Mouse (Mus musculus) kidney, postnatal 0 days (tissue): ENCODE measurements around the gene Zyg11a. TPM values are rescaled to one million over a fixed set of nuclear protein-coding genes. Genes with fewer than 3 reads are reported as not detected.

Experiments
- ATAC-seq: fragments of 200-750 bp; cut with Nextera tagmentation; replicated peaks from 2 replicates; pipeline ENCODE4 v1.8.0; 2017; ENCODE audit warnings: low read depth, moderate number of reproducible peaks, moderate TSS enrichment, moderate library complexity; ENCODE audit not compliant: low FRiP score
- DNase-seq: peaks from one replicate; pipeline ENCODE4 v3.0.0-alpha.2; 2016; ENCODE audit warnings: low spot score
- H3K27ac ChIP-seq: fragments of 300-500 bp; sonication (generic); 2 replicates; pipeline ENCODE4 v1.5.1; 2014; ENCODE audit warnings: mild to moderate bottlenecking
- H3K27me3 ChIP-seq: fragments of 300-500 bp; sonication (generic); 2 replicates; pipeline ENCODE4 v1.6.1; 2014; ENCODE audit warnings: low read length, mixed read lengths; ENCODE audit not compliant: insufficient read depth
- H3K36me3 ChIP-seq: fragments of 300-500 bp; sonication (generic); 2 replicates; pipeline ENCODE4 v1.6.1; 2014; ENCODE audit warnings: low read length, mixed read lengths; ENCODE audit not compliant: insufficient read depth
- H3K4me1 ChIP-seq: fragments of 300-500 bp; sonication (generic); replicated peaks from 2 replicates; pipeline ENCODE4 v1.6.1; 2014; ENCODE audit warnings: antibody characterized with exemption, low read length, mixed read lengths; ENCODE audit not compliant: insufficient read depth
- H3K4me2 ChIP-seq: fragments of 300-500 bp; sonication (generic); 2 replicates; pipeline ENCODE4 v1.6.1; 2014; ENCODE audit warnings: mild to moderate bottlenecking, low read length, moderate library complexity, mixed read lengths
- H3K4me3 ChIP-seq: fragments of 300-500 bp; sonication (generic); replicated peaks from 2 replicates; pipeline ENCODE4 v1.5.1; 2014; ENCODE audit warnings: low read depth, low read length
- H3K9ac ChIP-seq: fragments of 300-500 bp; sonication (generic); 2 replicates; pipeline ENCODE4 v1.6.1; 2014; ENCODE audit warnings: low read depth, low read length
- H3K9me3 ChIP-seq: fragments of 300-500 bp; sonication (generic); replicated peaks from 2 replicates; pipeline ENCODE4 v1.6.1; 2016; ENCODE audit warnings: low read length, inconsistent platforms, mixed read lengths
- CTCF ChIP-seq: IDR thresholded peaks from 2 replicates; pipeline ENCODE4 v1.5.1; 2016; ENCODE audit warnings: antibody characterized with exemption, low read depth, mild to moderate bottlenecking, moderate library complexity
- WGBS: fragments of 180-500 bp; shearing (Covaris S2); extraction: QIAGEN DNeasy Blood & Tissue Kit; methylation state at CpG from one replicate; pipeline ENCODE4 v1.1.7; 2014; 5-methylcytosine and 5-hydroxymethylcytosine counted together
- polyA plus RNA-seq: library from polyadenylated mRNA; unstranded; fragments of >200 nt; fragmentation: Nextera tagmentation; extraction: Ambion mirVana; gene quantifications from 2 replicates; pipeline ENCODE4 v1.2.1, GENCODE M21; 2015

Zyg11a gene
- 0.05 TPM in 1 of 2 replicates, not detected in the other for polyA plus RNA-seq

GRCm38 (mm10) chr4:108217332-108218179, at the start of gene Zyg11a:
Gene Zyg11a (minus strand): TSS chr4:108218048.
- TF ChIP-seq CTCF: no peak
- H3K9me3 ChIP-seq: no peaks in the 10 kb centered on the region
- under 1% methylated on average over 87 of the region's 107 CpGs for WGBS
- DNase-seq: peak; percentile 21
- peak; percentile 81 for ATAC-seq
- H3K9ac ChIP-seq: peak within 1 kb of the TSS; percentile 46
- no peak within 1 kb of the TSS for H3K27ac ChIP-seq
- peak within 1 kb of the TSS; percentile 42 for H3K4me3 ChIP-seq
- H3K27me3 ChIP-seq: peaks cover 4% of the 10 kb centered on the region; the same call in 1 of the 2 replicates
- H3K36me3 ChIP-seq: no peaks in the 10 kb centered on the region
- H3K4me2 ChIP-seq: peak within 1 kb of the TSS; percentile 68
- no peaks in the 10 kb centered on the region for H3K4me1 ChIP-seq

DNA sequence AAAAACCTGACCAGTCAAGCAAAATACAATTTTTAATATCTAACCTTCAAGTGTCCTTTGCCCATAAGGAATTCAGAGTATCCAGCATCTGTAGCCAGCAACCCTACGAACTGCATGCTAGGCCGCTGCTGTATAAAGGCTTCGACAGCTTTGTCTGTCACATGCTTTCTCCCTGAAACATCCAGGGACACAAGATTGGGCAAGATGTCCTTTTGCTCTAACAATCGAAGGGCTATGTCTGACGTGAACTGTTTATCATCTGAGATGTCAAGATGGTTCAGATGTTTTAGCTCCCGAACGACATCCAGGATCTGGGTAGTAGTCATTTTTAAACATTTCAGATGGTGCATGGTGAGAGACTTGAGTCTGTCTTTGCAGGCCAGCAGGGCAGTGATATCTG, 47.9 kb upstream of the Zyg11a start:
- Histone ChIP-seq H3K4me3 (no peak overlapping the region), H3K9ac (no peak overlapping the region), H3K27ac (no peak overlapping the region), H3K4me2 (no peak overlapping the region), H3K4me1 (no peaks in the 10 kb centered on the region), H3K27me3 (no peaks in the 10 kb centered on the region), H3K36me3 (peaks cover 12% of the 10 kb centered on the region; the same call in 1 of the 2 replicates), H3K9me3 (no peaks in the 10 kb centered on the region)
- DNase-seq (no peak), ATAC-seq (no peak)
- WGBS: 94% methylated on average over 7 of the region's 7 CpGs
- TF ChIP-seq CTCF: no peak

DNA sequence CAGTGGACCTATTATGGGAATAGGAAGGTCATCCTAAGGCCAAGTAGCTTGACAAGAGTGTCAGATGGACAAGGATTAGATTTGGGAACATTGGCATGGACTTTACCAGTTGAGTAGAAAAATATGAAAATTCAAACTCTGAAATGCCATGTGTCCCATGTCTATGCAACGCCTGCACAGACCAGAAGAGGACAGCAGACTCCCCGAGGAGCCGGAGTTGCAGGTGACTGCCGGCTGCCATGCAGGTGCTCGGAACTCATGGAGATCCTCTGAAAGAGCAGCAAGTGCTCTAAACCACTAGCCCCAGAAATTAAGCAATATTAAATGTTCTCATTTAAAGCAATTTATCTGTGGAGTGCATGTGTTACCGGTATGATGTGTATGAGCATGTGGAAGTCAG, 35.5 kb upstream of the Zyg11a start:
- Histone ChIP-seq H3K9me3 (no peaks in the 10 kb centered on the region), H3K27ac (no peak overlapping the region), H3K4me2 (no peak overlapping the region), H3K36me3 (peaks cover 30% of the 10 kb centered on the region), H3K4me3 (no peak overlapping the region), H3K4me1 (no peaks in the 10 kb centered on the region), H3K9ac (no peak overlapping the region), H3K27me3 (no peaks in the 10 kb centered on the region)
- DNase-seq (no peak), ATAC-seq (no peak)
- peak; percentile 44 for TF ChIP-seq CTCF
- 91% methylated on average over 6 of the region's 6 CpGs for WGBS

DNA sequence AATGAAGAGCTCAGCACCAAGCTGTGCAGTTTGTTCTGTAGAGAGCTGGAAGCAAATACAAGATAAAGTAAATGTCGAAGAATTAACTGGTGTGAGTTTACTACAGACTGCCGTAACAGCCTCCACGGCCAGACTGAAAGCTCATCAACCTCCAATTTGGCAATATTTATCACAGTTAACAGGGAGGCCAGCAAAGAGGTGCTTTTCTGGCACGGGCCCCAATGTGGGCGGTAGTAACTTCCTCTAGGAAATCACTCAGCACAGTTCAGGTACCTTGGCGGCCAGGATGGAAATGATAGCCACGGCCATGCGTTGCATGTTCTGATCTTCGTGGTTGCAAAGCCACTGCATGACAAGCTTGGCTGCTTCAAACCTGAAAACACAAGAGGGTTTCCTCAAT, 32.7 kb upstream of the Zyg11a start:
- Histone ChIP-seq H3K9ac (no peak overlapping the region), H3K27ac (no peak overlapping the region), H3K4me1 (no peaks in the 10 kb centered on the region), H3K36me3 (peaks cover 24% of the 10 kb centered on the region), H3K4me2 (no peak overlapping the region), H3K9me3 (no peaks in the 10 kb centered on the region), H3K27me3 (no peaks in the 10 kb centered on the region), H3K4me3 (no peak overlapping the region)
- ATAC-seq (no peak), DNase-seq (no peak)
- WGBS: 92% methylated on average over 9 of the region's 9 CpGs
- no peak for TF ChIP-seq CTCF

- DNase-seq (peak; percentile 10), ATAC-seq (no peak)
- Histone ChIP-seq H3K9ac (no peak overlapping the region), H3K27ac (no peak overlapping the region), H3K9me3 (no peaks in the 10 kb centered on the region), H3K36me3 (peaks cover 23% of the 10 kb centered on the region), H3K27me3 (no peaks in the 10 kb centered on the region), H3K4me3 (no peak overlapping the region), H3K4me1 (no peaks in the 10 kb centered on the region), H3K4me2 (no peak overlapping the region)
- 83% methylated on average over 3 of the region's 3 CpGs for WGBS
- TF ChIP-seq CTCF: peak; percentile 43; the same call in 1 of the 2 replicates
Observed at GRCm38 (mm10) chr4:108249314-108249713, 31.5 kb upstream of the Zyg11a start.

- ATAC-seq: no peak
Observed at GRCm38 (mm10) chr4:108233654-108234053, 15.8 kb upstream of the Zyg11a start.

More at GRCm38 (mm10) chr4:108233654-108234053, 15.8 kb upstream of the Zyg11a start:
- Histone ChIP-seq H3K4me2 (no peak overlapping the region), H3K27ac (no peak overlapping the region), H3K4me3 (no peak overlapping the region), H3K9me3 (no peaks in the 10 kb centered on the region), H3K27me3 (no peaks in the 10 kb centered on the region), H3K9ac (no peak overlapping the region), H3K36me3 (peaks cover 38% of the 10 kb centered on the region), H3K4me1 (no peaks in the 10 kb centered on the region)
- no peak for DNase-seq
- WGBS: 88% methylated on average over 3 of the region's 3 CpGs
- no peak for TF ChIP-seq CTCF
